In the genomic region with DNA sequence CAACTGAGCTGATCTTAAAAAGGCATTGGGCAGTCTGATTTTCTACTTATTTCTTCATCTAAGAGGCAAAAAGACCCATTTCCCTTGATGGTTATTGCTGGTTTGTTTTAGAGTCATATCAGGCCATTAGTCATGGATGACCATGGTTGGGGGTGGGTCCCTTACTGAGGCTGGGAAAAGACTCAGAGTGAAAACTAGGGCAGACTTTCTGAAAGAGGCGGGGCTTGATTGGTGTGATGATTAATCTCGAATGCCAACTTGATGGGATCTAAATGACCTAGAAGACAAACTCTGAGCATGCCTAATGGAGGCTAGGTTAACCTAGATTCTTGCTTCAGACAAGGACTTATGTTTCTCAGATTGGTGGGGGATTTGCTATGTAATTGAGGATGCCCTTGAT, we compare ENCODE assay signal across 25 mouse cellular contexts.
DNase-seq lines count a peak whose midpoint lies in the region; ATAC-seq and TF ChIP-seq lines count a peak whose summit lies in the region.
"Had no signal": no experiment of that assay in that cellular context is flagged by ENCODE, and none has a peak within 500 bp of the region (broad histone marks: within the 10 kb centered on the region; RNA-seq: fewer than 3 reads in every experiment).

No protein-coding gene starts in this region.

- no peak overlapping the region for H3K4me3 ChIP-seq in kidney, postnatal 0 days (replicated peaks; ENCODE audit: low read depth, low read length)
- no peak overlapping the region for H3K4me3 ChIP-seq in limb, embryonic 10.5 days
- H3K4me3 ChIP-seq: forebrain, embryonic 10.5 days; heart, embryonic 15.5 days; layer of hippocampus, adult 2 months; limb, embryonic 13.5 days; liver, embryonic 12.5 days; midbrain, embryonic 12.5 days; neural tube, embryonic 15.5 days had no signal

- H3K4me2 ChIP-seq in kidney, postnatal 0 days (ENCODE audit: low read length), result no peak overlapping the region
- H3K4me2 ChIP-seq: heart, embryonic 15.5 days; hindbrain, embryonic 14.5 days; limb, embryonic 13.5 days; liver, embryonic 12.5 days; midbrain, embryonic 12.5 days; neural tube, embryonic 15.5 days had no signal

- no peaks in the 10 kb centered on the region for H3K9me3 ChIP-seq in kidney, postnatal 0 days (replicated peaks; ENCODE audit: low read length)
- no peaks in the 10 kb centered on the region for H3K9me3 ChIP-seq in limb, embryonic 10.5 days (replicated peaks)
- H3K9me3 ChIP-seq: forebrain, embryonic 10.5 days; heart, embryonic 15.5 days; limb, embryonic 13.5 days; liver, embryonic 12.5 days; midbrain, embryonic 12.5 days; neural tube, embryonic 15.5 days had no signal

- H3K27ac ChIP-seq in kidney, postnatal 0 days, result no peak overlapping the region
- no peak overlapping the region for H3K27ac ChIP-seq in limb, embryonic 10.5 days
- H3K27ac ChIP-seq: forebrain, embryonic 10.5 days; heart, embryonic 15.5 days; hindbrain, embryonic 14.5 days; layer of hippocampus, adult 2 months; limb, embryonic 13.5 days; liver, embryonic 12.5 days; midbrain, embryonic 12.5 days; neural tube, embryonic 15.5 days had no signal

- peak; percentile 16 for DNase-seq in kidney, postnatal 0 days (ENCODE audit: low spot score)
- no peak for DNase-seq in kidney, postnatal 4 days
- DNase-seq in Muller cell, postnatal 12 days (ENCODE audit: inconsistent ontology term), result peak; percentile 75
- DNase-seq in adrenal gland, adult 8-10 months, result peak; percentile 76
- DNase-seq in retina, embryonic 14.5 days (ENCODE audit: low spot score), result peak; percentile 25
- DNase-seq in lung, postnatal 25 days (ENCODE audit: low spot score), result no peak
- DNase-seq in limb, embryonic 10.5 days (ENCODE audit: low spot score), result no peak
- DNase-seq: cerebellum, adult 11 months; cerebellum, adult 9-11 months; gastrocnemius, postnatal 25 days; heart, postnatal 36 days; lung, adult 18-20 months; lung, postnatal 10 days; right cerebral cortex, postnatal 14 days; spleen, adult 18-20 months had no signal

- no peak for ATAC-seq in kidney, postnatal 0 days (replicated peaks; ENCODE audit: low FRiP score, low read depth)
- ATAC-seq: forebrain, embryonic 16.5 days; inflammation-experienced regulatory T-cells, adult 6 months; liver, embryonic 12.5 days had no signal

- H3K9ac ChIP-seq in kidney, postnatal 0 days (ENCODE audit: low read depth, low read length), result no peak overlapping the region
- H3K9ac ChIP-seq: heart, embryonic 15.5 days; hindbrain, embryonic 14.5 days; limb, embryonic 13.5 days; liver, embryonic 12.5 days; midbrain, embryonic 12.5 days; neural tube, embryonic 15.5 days had no signal

- H3K4me1 ChIP-seq in kidney, postnatal 0 days (replicated peaks; ENCODE audit: insufficient read depth, low read length), result no peaks in the 10 kb centered on the region
- H3K4me1 ChIP-seq in limb, embryonic 10.5 days, result no peaks in the 10 kb centered on the region
- H3K4me1 ChIP-seq: forebrain, embryonic 10.5 days; midbrain, embryonic 12.5 days; neural tube, embryonic 15.5 days had no signal

- no peak for TF ChIP-seq CTCF in kidney, postnatal 0 days (IDR thresholded peaks at IDR 0.05; ENCODE audit: low read depth)

- 82% methylated on average over 2 of the region's 2 CpGs for WGBS in kidney, postnatal 0 days
- WGBS in limb, embryonic 10.5 days, result 87% methylated on average over 2 of the region's 2 CpGs

- H3K36me3 ChIP-seq in kidney, postnatal 0 days (ENCODE audit: insufficient read depth, low read length), result no peaks in the 10 kb centered on the region
- no peaks in the 10 kb centered on the region for H3K36me3 ChIP-seq in limb, embryonic 10.5 days
- H3K36me3 ChIP-seq: forebrain, embryonic 10.5 days; heart, embryonic 15.5 days; limb, embryonic 13.5 days; liver, embryonic 12.5 days; midbrain, embryonic 12.5 days; neural tube, embryonic 15.5 days had no signal

- H3K27me3 ChIP-seq in kidney, postnatal 0 days (ENCODE audit: insufficient read depth, low read length), result no peaks in the 10 kb centered on the region
- no peaks in the 10 kb centered on the region for H3K27me3 ChIP-seq in limb, embryonic 10.5 days (ENCODE audit: low read depth, poor library complexity, severe bottlenecking)
- H3K27me3 ChIP-seq: heart, embryonic 15.5 days; limb, embryonic 13.5 days; liver, embryonic 12.5 days; midbrain, embryonic 12.5 days; neural tube, embryonic 15.5 days had no signal

Comparison
In these comparisons a context has a peak if more than half of its experiments do, and no peak if none do; other contexts are left out.
1. DNase-seq: peak in kidney, postnatal 0 days (single experiment), Muller cell, postnatal 12 days (single experiment), adrenal gland, adult 8-10 months (single experiment) and retina, embryonic 14.5 days (single experiment); none in kidney, postnatal 4 days (0 of 2), lung, postnatal 25 days (single experiment) and limb, embryonic 10.5 days (single experiment).